11 mouse cellular contexts compared by ENCODE assay signal in the genomic region with DNA sequence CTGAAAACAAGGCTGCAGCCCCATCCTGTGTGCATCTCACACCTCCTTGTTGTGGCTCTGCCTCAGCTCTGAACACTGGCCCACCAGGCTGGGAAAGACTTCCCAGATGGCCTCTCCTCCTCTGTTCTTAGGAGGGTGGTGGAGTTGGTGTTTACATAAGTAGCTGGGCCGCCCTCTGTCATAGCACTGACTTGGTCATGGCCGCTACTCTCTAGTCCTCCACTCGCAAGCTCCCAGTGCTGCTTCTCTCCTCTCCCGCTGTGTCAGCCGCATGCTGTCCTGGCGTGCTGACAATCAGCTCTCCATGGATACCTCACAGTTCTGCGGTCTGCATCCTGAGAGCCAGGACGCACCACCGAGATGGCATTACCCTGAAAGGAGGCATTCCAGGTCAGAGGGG. TPM values are rescaled to one million over a fixed set of nuclear protein-coding genes. Genes with fewer than 3 reads are reported as not detected.
A peak's percentile ranks its signal among the peaks of the same experiment; 100 is the strongest.
DNase-seq lines count a peak whose midpoint lies in the region; ATAC-seq and TF ChIP-seq lines count a peak whose summit lies in the region.
"Had no signal": no experiment of that assay in that cellular context is flagged by ENCODE, and none has a peak within 500 bp of the region (broad histone marks: within the 10 kb centered on the region; RNA-seq: fewer than 3 reads in every experiment).

No protein-coding gene starts in this region.

- DNase-seq in left cerebral cortex, postnatal 14 days (ENCODE audit: low spot score in 2 of 2) = peak; percentile 20 to 38
- DNase-seq in left cerebral cortex, adult 18-20 months (ENCODE audit: low spot score in 2 of 2) = no peak
- peak; percentile 54 for DNase-seq in cerebellum, adult 11 months
- DNase-seq in cerebellum, adult 2 months = peak; percentile 69 to 70
- no peak for DNase-seq in hindbrain, postnatal 0 days (ENCODE audit: low spot score)
- no peak for DNase-seq in urinary bladder, postnatal 4 days (ENCODE audit: low spot score in 2 of 2)
- no peak for DNase-seq in thymus, postnatal 25 days
- DNase-seq: lung, postnatal 36 days; thymus, adult 18-20 months had no signal

- no peak overlapping the region for H3K9ac ChIP-seq in hindbrain, postnatal 0 days (replicated peaks; ENCODE audit: low read length)

- intact Hi-C loops in left cerebral cortex, postnatal 14 days (cut with DNase I) = no loop called here

- TF ChIP-seq POLR2A in cerebellum, adult 2 months (IDR thresholded peaks at IDR 0.05; ENCODE audit: borderline replicate concordance, insufficient read depth, low read length) = no peak

- H3K4me1 ChIP-seq in cerebellum, adult 2 months (ENCODE audit: control insufficient read depth, insufficient read depth, low read length) = peaks cover 17% of the 10 kb centered on the region
- peaks cover 7% of the 10 kb centered on the region; the same call in 1 of the 2 replicates for H3K4me1 ChIP-seq in hindbrain, postnatal 0 days (ENCODE audit: insufficient read depth, low read length)

- no peaks in the 10 kb centered on the region for H3K27me3 ChIP-seq in cerebellum, adult 2 months (ENCODE audit: control insufficient read depth, insufficient read depth, low read length)
- no peaks in the 10 kb centered on the region for H3K27me3 ChIP-seq in hindbrain, postnatal 0 days (ENCODE audit: insufficient read depth, low read length)

- no peak overlapping the region for H3K27ac ChIP-seq in cerebellum, adult 2 months (ENCODE audit: insufficient read depth, low read length)
- no peak overlapping the region for H3K27ac ChIP-seq in hindbrain, postnatal 0 days

- no peak overlapping the region for H3K4me3 ChIP-seq in cerebellum, adult 2 months (replicated peaks; ENCODE audit: insufficient read depth, low read depth, low read length)
- H3K4me3 ChIP-seq in hindbrain, postnatal 0 days (ENCODE audit: low read length) = no peak overlapping the region
- H3K4me3 ChIP-seq: erythroblast, embryonic 14.5 days had no signal

- H3K36me3 ChIP-seq in hindbrain, postnatal 0 days (ENCODE audit: insufficient read depth, low read length) = no peaks in the 10 kb centered on the region

- WGBS in cerebellum, adult 2 months = 23% methylated on average over 9 of the region's 9 CpGs
- 43% methylated on average over 9 of the region's 9 CpGs for WGBS in hindbrain, postnatal 0 days

- no peak for TF ChIP-seq CTCF in cerebellum, adult 2 months (IDR thresholded peaks at IDR 0.05; ENCODE audit: borderline replicate concordance, insufficient read depth, low read depth, low read length)
- TF ChIP-seq CTCF in hindbrain, postnatal 0 days (IDR thresholded peaks at IDR 0.05; ENCODE audit: low read depth) = no peak

- peak; percentile 41; the same call in 1 of the 2 replicates for ATAC-seq in hindbrain, postnatal 0 days
- ATAC-seq: activated CD4-positive, CD25-positive, alpha-beta regulatory T cell, adult 4 months had no signal

- no peaks in the 10 kb centered on the region for H3K9me3 ChIP-seq in hindbrain, postnatal 0 days (ENCODE audit: low read length)

- no peak overlapping the region for H3K4me2 ChIP-seq in hindbrain, postnatal 0 days (ENCODE audit: low read depth, low read length)

RNA-seq across cellular contexts. Expression of a gene that starts 22.9 kb away (rescaled TPM):
- total RNA-seq in left cerebral cortex, postnatal 14 days (2021) = 1 to 10 TPM; 9.1 to 9.6 TPM
- 1 to 10 TPM; 5.8 to 8.1 TPM for total RNA-seq in left cerebral cortex, adult 18-20 months (2021)
- 21.9 and 25.9 TPM in 2 replicates for polyA plus RNA-seq in cerebellum, adult 2 months (2012; rRNA removed)
- 17.6 and 39.0 TPM in 2 replicates for total RNA-seq in hindbrain, postnatal 0 days (2014; rRNA removed)
- 26.5 and 29.5 TPM in 2 replicates for polyA plus RNA-seq in hindbrain, postnatal 0 days (2015; fragmentation: Nextera tagmentation; extraction: Ambion mirVana)

Comparison
In these comparisons a context has a peak if more than half of its experiments do, and no peak if none do; other contexts are left out.
1. DNase-seq: peak in left cerebral cortex, postnatal 14 days (2 of 2), cerebellum, adult 11 months (single experiment) and cerebellum, adult 2 months (2 of 2); none in left cerebral cortex, adult 18-20 months (0 of 2), hindbrain, postnatal 0 days (single experiment), urinary bladder, postnatal 4 days (0 of 2) and thymus, postnatal 25 days (single experiment).